Mouse (Mus musculus) kidney, adult 11 months (tissue): ENCODE data around the gene Fam118b.

Source experiments
- DNase-seq: peaks from one replicate; pipeline ENCODE4 v3.0.0; 2022

Fam118b gene

GRCm38 (mm10) chr9:35194048-35194447, 73.6 kb downstream of the Fam118b start:
- DNase-seq: no peak

GRCm38 (mm10) chr9:35192983-35193542, 74.5 kb downstream of the Fam118b start:
- DNase-seq: no peak

GRCm38 (mm10) chr9:35188700-35189099, 78.9 kb downstream of the Fam118b start:
- no peak for DNase-seq

- no peak for DNase-seq
Observed at GRCm38 (mm10) chr9:35187351-35187903, 80.2 kb downstream of the Fam118b start.

- no peak for DNase-seq
Observed at GRCm38 (mm10) chr9:35186430-35186829, 81.2 kb downstream of the Fam118b start.

- no peak for DNase-seq
Observed at GRCm38 (mm10) chr9:35183359-35183758, 84.2 kb downstream of the Fam118b start.

- DNase-seq: no peak
Observed at GRCm38 (mm10) chr9:35182832-35183231, 84.8 kb downstream of the Fam118b start.

- no peak for DNase-seq
Observed at GRCm38 (mm10) chr9:35176124-35176659, 91.4 kb downstream of the Fam118b start.

GRCm38 (mm10) chr9:35175251-35176123, 92.1 kb downstream of the Fam118b start, which contains the start of gene Dcps:
Gene Dcps (minus strand): TSS chr9:35176061.
- peak; percentile 94 for DNase-seq

- no peak for DNase-seq
Observed at GRCm38 (mm10) chr9:35173331-35173730, 94.3 kb downstream of the Fam118b start.

GRCm38 (mm10) chr9:35170071-35170470, 97.5 kb downstream of the Fam118b start:
- DNase-seq: no peak
